Mouse (Mus musculus) ES-E14 (cell line): ENCODE data around the gene Rfc3.

Experiments used
- MAFK ChIP-seq: IDR thresholded peaks from 2 replicates; pipeline ENCODE4 v1.6.1; 2014; ENCODE audit warnings: mild to moderate bottlenecking, low read depth, low read length, inconsistent platforms; ENCODE audit not compliant: insufficient read depth
- ZNF384 ChIP-seq: IDR thresholded peaks from 2 replicates; pipeline ENCODE4 v1.6.1; 2012; ENCODE audit warnings: low read depth, low read length, inconsistent platforms

DNA sequence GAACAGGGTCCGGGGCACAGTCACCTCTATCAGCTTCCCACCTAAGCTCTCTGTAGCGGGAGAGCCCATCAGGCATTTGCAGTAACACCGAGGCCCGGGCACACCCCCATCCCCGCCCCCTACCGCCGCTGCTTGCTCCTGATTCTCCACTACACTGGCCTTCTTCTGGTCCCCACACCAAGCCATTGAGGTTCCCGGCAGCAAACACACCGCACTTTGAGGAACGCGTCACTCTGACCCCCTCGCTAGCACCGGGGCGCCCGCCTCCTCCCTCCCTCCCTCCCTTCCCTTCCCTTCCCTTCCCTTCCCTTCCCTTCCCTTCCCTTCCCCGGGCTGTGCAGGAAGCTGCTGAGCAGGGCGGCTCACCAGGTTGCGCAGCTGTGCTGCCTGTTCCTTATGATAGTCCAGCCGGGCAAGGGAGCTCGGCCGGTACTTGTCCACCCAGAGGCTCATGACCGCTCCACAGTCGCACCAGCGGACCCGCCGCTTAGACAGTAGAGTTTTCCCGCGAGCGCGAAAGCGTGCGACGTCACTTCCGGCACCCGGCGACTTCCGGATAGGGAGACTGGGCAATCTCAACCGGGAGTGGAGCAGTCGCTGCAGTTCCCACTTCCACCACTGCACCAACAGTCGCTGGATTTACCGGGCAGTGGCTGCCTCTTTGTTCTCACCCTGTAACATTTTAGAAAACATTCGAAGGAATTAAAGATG is at the start of gene Rfc3:
- TF ChIP-seq MAFK (no peak), ZNF384 (no peak)
